Mouse (Mus musculus) skeletal muscle tissue, adult 2 months (tissue): ENCODE data around the gene Cttnbp2nl.

Source experiments
- DNase-seq: peaks from one replicate; pipeline ENCODE4 v3.0.0-alpha.2; 2012; ENCODE audit warnings: low read depth, low spot score

The Cttnbp2nl gene

GRCm38 (mm10) chr3:105058627-105059513 is 5.9 kb upstream of the Cttnbp2nl start:
- DNase-seq: peak; percentile 74

DNA sequence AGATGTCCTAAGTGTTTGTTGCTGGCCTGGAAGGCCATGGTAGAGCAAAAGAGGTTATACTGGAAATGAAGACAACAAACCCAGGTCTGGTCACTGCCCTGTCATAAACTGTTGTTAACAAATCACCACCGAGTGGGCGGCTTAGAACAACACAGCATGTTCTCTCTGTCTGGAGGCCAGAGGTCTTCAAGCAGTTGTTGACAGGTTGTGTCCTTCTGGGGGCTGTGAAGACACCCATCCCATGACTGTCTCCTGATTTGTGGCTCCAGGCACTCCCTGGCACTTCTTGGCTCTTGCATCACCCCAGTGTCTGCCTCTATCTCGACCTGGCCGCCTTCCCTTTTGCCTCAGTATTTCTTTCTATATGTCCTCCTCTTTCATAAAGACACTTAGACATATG is 2.7 kb upstream of the Cttnbp2nl start:
- DNase-seq: no peak

- peak; percentile 85 for DNase-seq
Measured at GRCm38 (mm10) chr3:105054952-105055351, 2.0 kb upstream of the Cttnbp2nl start.

DNA sequence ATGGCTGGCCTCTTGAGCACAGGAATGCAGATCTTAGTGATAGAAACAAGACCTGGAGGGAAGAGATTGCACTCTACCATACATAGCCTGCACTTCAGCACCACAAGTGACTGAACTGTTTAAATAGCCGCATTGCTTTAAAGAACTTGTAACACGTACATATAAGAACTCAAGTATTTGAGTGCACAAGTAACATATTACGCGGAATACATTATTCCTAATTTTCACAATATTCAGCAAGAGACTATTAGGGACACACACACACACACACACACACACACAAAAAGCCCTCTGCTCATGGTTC is 704 bp upstream of the Cttnbp2nl start:
- DNase-seq: no peak

GRCm38 (mm10) chr3:105052171-105052936 is 592 bp downstream of the Cttnbp2nl start:
- no peak for DNase-seq

DNA sequence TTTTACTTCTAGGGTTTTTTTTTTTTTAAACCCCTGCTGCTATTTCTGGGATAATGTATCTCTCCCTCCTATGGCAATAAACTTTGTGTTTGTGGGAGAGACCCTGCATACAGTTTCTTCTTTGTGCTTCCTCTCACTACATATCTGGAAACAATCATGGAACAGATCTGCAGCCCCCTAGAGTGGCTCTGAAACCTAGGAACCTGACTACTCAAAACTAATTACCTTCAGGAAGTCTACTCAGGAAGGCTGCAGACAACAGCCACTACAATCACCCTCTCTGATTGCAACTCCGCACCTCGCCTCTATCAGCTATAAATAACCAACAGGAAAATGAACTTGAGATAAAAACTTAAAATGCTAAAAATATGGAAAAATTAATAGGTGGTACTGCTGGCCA is 1.8 kb downstream of the Cttnbp2nl start:
- no peak for DNase-seq

DNA sequence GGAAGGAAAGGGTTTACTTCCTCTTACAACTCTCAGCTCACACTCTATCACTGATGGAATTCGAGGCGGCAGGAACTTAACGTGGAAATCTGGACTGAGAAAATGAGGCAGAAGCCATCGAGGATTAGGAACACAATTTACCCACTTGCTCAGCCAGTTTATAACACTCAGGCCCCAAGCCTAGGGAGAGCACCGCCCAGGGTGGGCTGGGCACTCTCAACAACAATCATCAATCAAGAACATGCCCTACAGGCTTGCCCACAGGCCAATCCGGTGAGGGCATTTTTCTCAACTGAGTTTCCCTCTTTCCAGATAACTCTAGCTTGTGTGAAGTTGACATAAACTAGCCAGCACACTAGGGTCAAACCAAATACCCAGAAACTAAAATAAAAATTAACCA is 3.1 kb downstream of the Cttnbp2nl start:
- no peak for DNase-seq

DNA sequence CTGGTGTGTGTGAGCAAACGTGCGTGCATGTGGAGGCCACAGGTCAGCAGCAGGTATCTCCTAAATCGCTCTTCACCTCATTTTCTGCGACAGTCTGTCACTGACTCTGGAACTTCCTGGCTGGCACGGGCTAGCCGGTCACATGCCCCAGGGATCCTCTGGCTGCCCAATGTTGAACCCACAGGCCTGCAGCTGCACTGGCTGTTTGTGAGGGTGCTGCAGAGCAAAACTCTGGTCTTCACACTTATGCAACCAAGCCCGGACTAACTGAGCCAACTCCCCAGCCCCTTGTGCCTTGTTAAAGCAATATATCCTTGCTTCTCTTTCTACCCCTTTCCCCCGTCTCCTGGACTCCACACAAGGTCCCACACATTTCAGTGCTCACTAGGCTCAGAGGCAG is 5.3 kb downstream of the Cttnbp2nl start:
- peak; percentile 52 for DNase-seq

GRCm38 (mm10) chr3:105046870-105047269 is 6.1 kb downstream of the Cttnbp2nl start:
- peak; percentile 59 for DNase-seq

DNA sequence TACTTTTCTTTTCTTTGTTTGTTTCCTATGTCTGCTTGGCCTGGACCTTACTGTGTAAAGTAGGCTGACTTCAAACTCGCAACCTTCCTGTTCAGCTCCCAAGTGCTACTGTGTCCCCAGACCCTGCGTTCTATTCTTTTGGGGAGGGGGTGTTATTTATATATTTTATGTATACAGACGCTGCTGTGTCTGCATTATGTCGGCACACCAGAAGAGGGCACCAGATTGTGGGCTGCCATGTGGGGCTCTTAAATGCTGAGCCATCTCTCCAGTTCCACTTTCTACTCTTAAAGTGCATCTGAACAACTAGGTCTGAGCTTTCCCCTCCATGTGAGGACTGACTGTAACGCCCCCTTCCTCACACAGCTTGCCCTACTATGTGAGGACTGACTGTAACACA is 9.2 kb downstream of the Cttnbp2nl start:
- no peak for DNase-seq

DNA sequence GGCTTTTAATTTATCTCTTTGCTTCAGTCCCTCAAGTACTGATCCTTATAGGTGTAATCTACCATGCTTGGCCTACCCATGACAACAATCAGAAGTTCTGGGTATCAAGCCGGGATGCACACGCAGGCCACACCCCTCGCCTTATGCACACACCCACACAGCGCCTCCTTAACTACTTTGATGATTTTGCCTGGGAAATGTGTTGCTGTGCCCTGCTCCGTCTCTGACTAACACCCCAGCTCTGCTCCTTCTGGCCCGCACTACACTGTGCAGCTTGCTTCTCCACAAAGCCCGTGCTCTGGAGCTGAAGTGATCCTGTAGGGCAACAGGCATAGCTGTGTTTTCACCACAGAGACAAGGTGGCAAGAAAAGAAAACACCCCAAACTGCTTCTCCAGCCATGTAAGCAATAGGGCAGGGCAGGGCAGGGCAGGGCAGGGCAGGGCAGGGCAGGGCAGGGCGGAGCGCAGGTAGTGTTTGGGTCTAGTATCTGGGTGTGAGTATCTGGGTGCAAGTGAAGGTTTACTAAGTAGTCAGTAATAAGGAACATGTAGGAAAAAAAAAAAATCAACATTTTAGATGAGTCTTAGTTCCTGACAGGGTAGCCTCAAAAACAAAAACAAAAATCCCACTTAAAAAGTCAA is 11.8 kb downstream of the Cttnbp2nl start:
- DNase-seq: no peak

GRCm38 (mm10) chr3:105040002-105040401 is 12.9 kb downstream of the Cttnbp2nl start:
- no peak for DNase-seq

DNA sequence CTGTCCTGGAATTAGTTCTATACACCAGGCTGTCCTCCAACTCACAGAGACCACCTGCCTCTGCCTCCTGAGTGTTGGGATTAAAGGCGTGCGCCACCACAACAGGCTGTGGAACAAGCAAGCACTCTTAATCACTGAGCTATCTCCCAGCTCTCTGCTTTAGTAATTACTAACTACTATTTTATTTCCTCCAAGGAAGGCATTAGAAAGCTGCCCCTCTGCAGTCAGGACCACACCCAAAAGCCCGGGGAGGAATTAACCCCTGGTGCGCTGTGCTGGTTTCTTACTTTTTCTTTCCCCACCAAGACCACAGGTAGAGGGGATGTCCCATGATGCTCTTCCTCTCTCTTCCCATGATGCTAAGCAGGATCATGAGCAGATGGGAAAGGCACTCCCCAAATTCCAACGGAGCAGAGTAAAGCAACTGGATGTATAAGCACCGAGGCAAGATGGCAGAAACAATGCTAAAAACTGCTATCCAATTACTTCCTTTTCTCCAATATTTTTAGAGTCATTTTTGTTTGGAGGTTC is 15.6 kb downstream of the Cttnbp2nl start:
- DNase-seq: no peak

DNA sequence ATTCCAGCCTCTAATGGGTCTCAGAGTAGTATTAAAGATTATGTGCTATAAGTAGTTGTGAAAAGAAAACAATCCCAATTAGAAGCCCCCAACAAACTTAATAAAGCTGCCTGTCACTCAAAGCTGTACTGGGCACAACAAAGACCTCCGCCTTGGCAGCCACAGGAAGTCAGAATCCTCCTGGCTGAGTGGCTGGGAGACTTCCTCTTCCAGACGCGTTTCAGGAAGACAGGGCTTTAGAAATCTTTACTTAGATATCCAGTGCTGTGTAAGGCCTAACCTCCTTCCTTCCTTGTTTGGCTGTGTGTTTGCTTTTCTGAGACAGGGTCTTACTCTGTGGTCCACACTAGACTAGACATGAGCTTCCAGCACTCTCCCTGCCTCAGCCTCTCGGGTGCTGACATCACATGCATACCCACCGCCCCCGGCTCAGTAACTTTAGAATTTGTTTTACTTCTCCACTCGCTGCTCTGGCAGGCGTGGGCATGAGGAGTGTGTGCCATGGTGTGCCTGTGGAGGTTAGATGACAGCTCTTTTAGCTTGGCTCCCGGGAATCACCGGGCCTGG is 16.6 kb downstream of the Cttnbp2nl start:
- no peak for DNase-seq

- DNase-seq: no peak
Measured at GRCm38 (mm10) chr3:105023371-105024005, 29.5 kb downstream of the Cttnbp2nl start.

DNA sequence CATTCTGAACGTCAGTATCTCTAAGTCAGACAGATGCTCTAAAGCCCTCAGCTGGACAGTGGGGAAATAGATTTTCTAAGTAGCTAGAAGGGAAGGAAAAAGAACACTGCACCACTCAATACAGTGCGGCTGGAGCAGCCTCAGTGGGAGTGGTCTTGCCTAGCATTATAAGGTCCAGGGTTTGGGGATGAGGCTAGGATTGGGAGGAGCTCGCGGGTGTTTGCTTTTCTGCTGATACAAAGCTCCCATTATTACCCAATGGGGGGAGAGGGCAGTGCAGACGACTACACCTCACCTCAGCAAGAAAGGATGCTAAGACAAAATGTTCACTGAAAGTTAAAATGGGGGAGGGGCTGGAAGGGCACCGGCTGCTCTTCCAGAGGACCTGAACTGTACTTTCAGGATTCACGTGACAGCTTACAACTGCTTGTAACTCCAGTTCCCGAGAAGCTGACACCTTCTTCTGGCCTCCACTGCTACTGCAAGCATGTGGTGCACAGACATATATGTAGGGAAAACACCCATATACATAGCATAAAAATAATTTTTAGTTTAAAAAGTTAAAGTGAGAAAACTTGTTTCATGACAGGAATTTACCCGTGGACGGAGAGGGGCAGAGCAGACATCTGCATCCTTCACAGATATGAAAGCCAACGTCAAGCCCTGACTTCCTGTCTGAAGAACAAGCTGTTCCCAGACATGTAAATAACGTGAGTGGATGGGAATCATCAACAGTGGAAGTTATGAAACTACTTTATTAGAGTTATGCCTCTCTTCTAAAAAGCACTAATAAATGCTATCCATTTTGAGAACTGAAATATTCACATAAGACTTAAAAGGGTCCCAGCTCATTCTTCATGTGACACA is 32.9 kb downstream of the Cttnbp2nl start:
- DNase-seq: peak; percentile 42

DNA sequence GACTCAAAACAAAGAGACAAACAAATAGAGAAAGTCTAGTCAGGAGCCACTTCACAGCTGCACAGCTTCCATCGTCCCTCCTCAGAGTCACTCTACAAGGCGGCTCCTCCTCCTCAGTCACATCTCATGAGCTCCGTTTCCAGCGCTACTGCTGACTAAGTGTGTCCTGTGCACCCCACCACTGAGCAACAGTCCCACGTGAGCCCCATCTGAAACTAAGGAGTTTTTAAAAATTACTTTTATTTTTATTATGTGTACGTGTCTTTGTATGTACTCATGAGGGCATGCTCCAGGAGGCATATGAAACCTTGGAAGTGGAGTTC is 34.2 kb downstream of the Cttnbp2nl start:
- DNase-seq: no peak

DNA sequence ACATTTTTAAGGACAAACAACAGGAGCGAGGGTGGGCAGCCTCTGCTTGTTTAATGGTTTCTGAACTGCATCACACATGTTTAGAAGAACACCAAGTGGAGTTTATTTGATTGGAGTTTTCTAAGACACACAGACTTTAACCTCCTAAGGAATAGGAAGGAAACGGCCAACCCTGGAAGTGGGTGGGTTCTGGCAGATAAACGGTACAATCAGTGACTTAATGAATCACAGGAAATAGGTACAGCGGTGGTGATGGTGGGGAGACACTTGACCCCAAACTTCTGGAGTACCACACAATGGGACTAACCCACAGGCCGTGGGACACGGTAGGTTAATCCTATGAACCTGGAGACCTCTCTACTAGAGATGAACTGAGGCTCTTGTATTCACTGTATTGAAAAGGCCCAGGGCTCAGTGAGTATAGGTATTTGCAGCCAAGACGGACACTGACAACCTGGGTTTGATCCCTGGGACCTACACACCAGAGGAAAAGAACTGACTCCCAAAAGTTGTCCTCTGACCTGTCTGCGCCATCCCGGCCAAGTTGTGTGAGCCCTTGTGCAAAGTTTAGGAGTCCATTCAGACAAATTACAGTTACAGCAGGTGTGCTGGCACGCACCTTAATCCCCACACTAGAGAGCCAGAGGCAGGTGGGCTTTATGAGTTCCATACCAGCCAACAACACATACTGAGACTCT is 34.7 kb downstream of the Cttnbp2nl start:
- no peak for DNase-seq

DNA sequence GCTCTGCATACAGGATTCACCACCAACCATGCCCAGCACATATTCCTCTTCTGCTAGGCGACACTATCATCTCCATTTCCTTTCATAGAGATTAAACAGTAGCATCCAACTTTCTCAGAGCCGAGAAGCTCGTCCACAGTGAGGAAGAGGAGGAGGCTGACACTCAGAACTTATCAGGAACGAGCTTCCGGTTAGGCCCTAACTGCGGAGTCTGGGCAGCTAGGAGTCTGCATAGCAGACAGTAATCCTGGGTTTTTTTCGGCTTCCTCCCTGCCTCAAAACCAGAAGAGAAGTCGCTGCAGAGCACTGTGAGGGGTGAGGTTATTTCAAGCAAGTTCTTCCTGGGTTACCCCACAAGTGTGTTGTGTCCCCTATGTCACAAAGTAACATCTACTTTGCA is 35.6 kb downstream of the Cttnbp2nl start:
- no peak for DNase-seq

DNA sequence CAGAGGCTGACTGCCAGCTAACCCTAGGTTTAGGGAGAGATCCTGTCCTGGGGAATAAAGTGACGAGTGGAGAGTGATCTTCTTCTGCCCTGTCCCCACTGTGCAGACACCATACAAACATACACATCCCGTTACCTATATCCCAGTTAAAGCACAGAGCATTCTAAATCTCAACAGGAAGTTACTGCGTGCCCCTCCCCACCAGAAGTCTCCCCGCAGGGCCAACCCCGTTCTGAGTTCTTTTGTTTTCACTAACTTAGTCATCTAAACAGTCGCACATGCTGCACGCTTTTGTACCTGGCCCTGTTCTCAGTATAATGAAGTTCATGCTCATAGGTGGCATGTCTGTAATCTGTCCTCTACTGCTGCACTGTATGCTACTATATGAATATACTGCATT is 36.7 kb downstream of the Cttnbp2nl start:
- DNase-seq: no peak
